Mouse (Mus musculus) liver, embryonic 11.5 days (tissue): Measurements from ENCODE around the gene Ccdc146. TPM values are rescaled to one million over a fixed set of nuclear protein-coding genes. Genes with fewer than 3 reads are reported as not detected.

ENCODE experiments used
- ATAC-seq: fragments of 200-750 bp; cut with Nextera tagmentation; replicated peaks from 2 replicates; pipeline ENCODE4 v1.8.0; 2017; ENCODE audit warnings: moderate number of reproducible peaks, mild to moderate bottlenecking, moderate TSS enrichment, moderate library complexity; ENCODE audit not compliant: low FRiP score
- DNase-seq: peaks from one replicate; pipeline ENCODE4 v3.0.0-alpha.2; 2017; ENCODE audit warnings: low spot score
- H3K27ac ChIP-seq: fragments of 300-500 bp; sonication (generic); 2 replicates; pipeline ENCODE4 v1.5.1; 2014; ENCODE audit warnings: mild to moderate bottlenecking, low read depth, low read length, control low read depth
- H3K27me3 ChIP-seq: fragments of 300-500 bp; sonication (generic); replicated peaks from 2 replicates; pipeline ENCODE4 v1.6.1; 2014; ENCODE audit warnings: low read length, mixed read lengths; ENCODE audit not compliant: control insufficient read depth, insufficient read depth
- H3K36me3 ChIP-seq: fragments of 300-500 bp; sonication (generic); 2 replicates; pipeline ENCODE4 v1.6.1; 2014; ENCODE audit warnings: mild to moderate bottlenecking, low read length, moderate library complexity, mixed read lengths; ENCODE audit not compliant: control insufficient read depth, insufficient read depth
- H3K4me1 ChIP-seq: fragments of 300-500 bp; sonication (generic); replicated peaks from 2 replicates; pipeline ENCODE4 v1.6.1; 2014; ENCODE audit warnings: low read length, mixed read lengths; ENCODE audit not compliant: control insufficient read depth, insufficient read depth
- H3K4me2 ChIP-seq: fragments of 300-500 bp; sonication (generic); 2 replicates; pipeline ENCODE4 v1.6.1; 2014; ENCODE audit warnings: mild to moderate bottlenecking, control low read depth, moderate library complexity
- H3K4me3 ChIP-seq: fragments of 300-500 bp; sonication (generic); 2 replicates; pipeline ENCODE4 v1.5.1; 2014; ENCODE audit warnings: low read depth, low read length, control low read depth
- H3K9ac ChIP-seq: fragments of 300-500 bp; sonication (generic); 2 replicates; pipeline ENCODE4 v1.6.1; 2014; ENCODE audit warnings: low read depth, low read length, control low read depth
- H3K9me3 ChIP-seq: fragments of 300-500 bp; sonication (generic); 2 replicates; pipeline ENCODE4 v1.6.1; 2016; ENCODE audit warnings: low read length, inconsistent platforms, mixed read lengths; ENCODE audit not compliant: control insufficient read depth
- WGBS: fragments of 180-500 bp; shearing (Covaris S2); extraction: QIAGEN DNeasy Blood & Tissue Kit; methylation state at CpG from one replicate; pipeline ENCODE4 v1.1.7; 2014; 5-methylcytosine and 5-hydroxymethylcytosine counted together
- polyA plus RNA-seq: library from polyadenylated mRNA; unstranded; fragments of >200 nt; fragmentation: Nextera tagmentation; extraction: Ambion mirVana; gene quantifications from 2 replicates; pipeline ENCODE4 v1.2.1, GENCODE M21; 2014

Ccdc146 gene
- not detected in 2 replicates for polyA plus RNA-seq

DNA sequence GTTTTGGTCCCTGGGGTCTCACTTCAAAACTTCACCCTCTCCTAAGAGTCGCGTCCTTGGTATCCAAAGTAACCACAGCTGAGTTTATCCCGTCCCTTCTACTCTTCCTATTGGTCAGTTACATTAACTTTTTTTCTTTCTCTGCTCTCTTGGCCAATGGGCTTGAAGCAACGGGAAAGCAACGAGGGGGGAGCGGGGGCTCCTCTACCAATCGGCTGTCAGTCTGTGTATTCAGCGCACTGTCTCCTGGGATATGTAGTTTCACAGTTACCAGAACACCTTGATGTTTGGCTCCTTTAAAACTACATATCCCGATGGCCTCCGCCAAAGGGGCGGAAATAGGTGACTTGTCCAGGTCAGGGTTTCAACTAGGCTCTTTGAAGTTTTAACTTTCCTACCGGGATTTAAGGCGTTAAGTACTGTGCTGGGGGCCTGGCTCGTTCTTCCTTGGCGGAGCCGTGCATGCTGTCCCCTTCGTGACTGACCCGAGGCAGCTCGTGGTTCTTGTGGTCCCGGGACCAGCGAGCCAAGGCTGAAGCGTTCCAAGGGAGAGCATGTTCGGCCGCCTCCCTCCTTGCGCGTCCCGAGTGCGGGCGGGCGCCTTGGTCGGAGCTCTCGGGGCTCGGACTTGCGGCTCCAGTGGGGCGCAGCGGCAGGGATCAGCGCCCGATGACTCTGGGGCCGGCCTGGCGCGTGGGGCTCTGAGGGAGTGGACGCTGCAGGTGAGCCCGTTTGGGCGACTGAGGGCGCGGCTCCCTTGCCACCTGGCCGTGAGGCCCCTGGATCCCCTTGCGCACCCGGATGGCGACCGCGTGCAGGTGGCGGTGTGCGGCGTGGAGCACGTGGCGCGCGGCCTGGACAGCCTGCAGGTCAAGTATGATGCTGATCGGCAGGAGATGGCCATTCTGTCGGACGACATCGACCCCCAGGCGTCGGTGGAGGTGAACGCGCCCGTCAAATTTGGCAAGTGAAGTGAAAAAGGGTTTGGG lies at the start of gene Ccdc146, which contains the start of gene Fam185a:
Ccdc146 (minus strand) TSS at position 64 of the 989 bp plus-strand sequence.
Fam185a (plus strand) TSS at position 345 of the 989 bp plus-strand sequence.
- peak; percentile 100 for ATAC-seq
- no peaks in the 10 kb centered on the region for H3K36me3 ChIP-seq
- peak within 1 kb of the TSS; percentile 96 for H3K4me2 ChIP-seq
- H3K4me1 ChIP-seq = peaks cover 11% of the 10 kb centered on the region
- no peaks in the 10 kb centered on the region for H3K9me3 ChIP-seq
- H3K27me3 ChIP-seq = no peaks in the 10 kb centered on the region
- peak; percentile 83 for DNase-seq
- H3K27ac ChIP-seq = no peak within 1 kb of the TSS; the same call in 1 of the 2 replicates
- under 1% methylated on average over 68 of the region's 68 CpGs for WGBS
- peak within 1 kb of the TSS; percentile 72 for H3K9ac ChIP-seq
- H3K4me3 ChIP-seq = peak within 1 kb of the TSS; percentile 64

DNA sequence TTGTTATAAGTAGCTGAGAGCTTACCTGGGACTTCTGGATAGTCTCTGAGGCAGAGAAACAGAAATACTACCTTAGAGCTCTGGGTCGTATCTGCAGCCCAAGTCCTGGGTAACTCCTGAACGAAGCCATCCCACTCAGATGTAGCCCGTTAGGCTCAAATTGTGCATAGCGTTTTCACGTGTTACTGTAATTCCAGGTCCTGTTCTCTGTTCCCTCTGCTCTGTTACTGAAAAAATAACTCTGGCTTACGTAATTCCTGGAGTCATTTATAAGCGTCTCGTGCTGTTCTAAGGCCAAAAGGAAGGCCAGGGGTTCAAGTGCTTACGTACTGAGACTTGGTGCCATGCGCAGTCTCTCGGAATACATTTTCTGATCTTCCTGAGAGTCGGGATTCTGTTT lies 43.6 kb upstream of the Ccdc146 start:
- no peak overlapping the region for H3K27ac ChIP-seq
- no peak overlapping the region for H3K4me3 ChIP-seq
- H3K27me3 ChIP-seq = no peaks in the 10 kb centered on the region
- DNase-seq = no peak
- H3K9ac ChIP-seq = no peak overlapping the region
- no peaks in the 10 kb centered on the region for H3K36me3 ChIP-seq
- no peaks in the 10 kb centered on the region for H3K4me1 ChIP-seq
- H3K4me2 ChIP-seq = no peak overlapping the region
- H3K9me3 ChIP-seq = no peaks in the 10 kb centered on the region
- WGBS = 94% methylated on average over 12 of the region's 12 CpGs
- ATAC-seq = no peak

DNA sequence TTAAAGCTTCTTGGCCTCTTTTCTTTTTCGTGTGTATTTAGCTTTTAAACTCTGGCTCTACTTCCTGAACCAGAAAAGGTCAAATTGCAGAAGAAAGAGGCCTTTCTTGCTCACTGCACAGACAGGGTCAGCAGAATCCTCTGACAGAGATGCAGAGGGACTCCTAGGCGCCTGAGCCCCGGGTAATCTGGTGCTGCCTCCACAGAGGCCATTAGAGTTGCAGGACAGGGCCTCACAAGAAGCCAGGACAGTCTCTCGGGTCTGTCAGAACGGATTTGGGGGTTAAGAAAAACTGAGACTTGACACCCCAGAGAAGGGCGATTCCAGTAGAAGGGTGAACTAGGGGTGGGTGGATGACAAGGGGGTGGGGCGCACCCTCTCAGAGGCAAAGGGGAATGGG lies 42.9 kb upstream of the Ccdc146 start:
- Histone ChIP-seq H3K4me2 (no peak overlapping the region), H3K4me1 (no peaks in the 10 kb centered on the region), H3K36me3 (no peaks in the 10 kb centered on the region), H3K27me3 (no peaks in the 10 kb centered on the region), H3K9ac (no peak overlapping the region), H3K9me3 (no peaks in the 10 kb centered on the region), H3K4me3 (no peak overlapping the region), H3K27ac (no peak overlapping the region)
- 78% methylated on average over 7 of the region's 7 CpGs for WGBS
- DNase-seq (no peak), ATAC-seq (no peak)

DNA sequence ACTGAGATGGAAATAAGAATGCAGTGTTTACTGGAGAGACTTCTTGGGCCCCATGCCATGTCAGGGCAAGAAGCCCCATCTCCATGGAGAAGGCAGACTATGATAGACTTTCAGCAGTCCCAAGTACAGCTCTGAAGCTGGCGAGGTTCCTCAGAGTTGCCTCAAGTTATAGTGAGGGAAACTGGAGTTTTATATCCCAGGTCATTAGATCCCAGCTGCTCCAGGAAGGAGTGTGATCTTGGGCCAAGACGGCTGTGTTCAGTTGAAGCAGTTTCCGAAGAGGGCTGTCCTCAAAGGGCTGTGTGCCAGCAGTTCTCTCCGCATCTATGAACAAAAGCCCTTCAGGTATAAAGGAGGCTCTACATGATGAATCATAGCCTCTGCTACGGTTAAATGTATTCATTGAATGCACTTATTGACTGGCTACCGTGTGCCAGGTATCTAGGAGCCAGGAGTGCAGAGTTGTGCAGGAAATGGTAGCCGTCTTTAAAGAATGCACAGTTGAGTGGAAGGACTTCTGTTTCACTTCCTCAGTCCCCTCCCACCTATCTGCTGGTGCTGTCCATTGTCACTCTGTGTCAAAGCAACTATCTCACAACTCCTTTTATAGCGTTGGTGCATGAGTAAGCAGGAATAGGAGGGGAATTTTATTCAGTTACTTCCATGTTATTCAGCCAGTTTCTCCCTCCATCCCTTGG lies 16.5 kb upstream of the Ccdc146 start:
- no peaks in the 10 kb centered on the region for H3K36me3 ChIP-seq
- H3K4me3 ChIP-seq = no peak overlapping the region
- no peak overlapping the region for H3K4me2 ChIP-seq
- no peaks in the 10 kb centered on the region for H3K27me3 ChIP-seq
- no peak overlapping the region for H3K27ac ChIP-seq
- H3K4me1 ChIP-seq = no peaks in the 10 kb centered on the region
- ATAC-seq (no peak), DNase-seq (no peak)
- WGBS = 82% methylated on average over 8 of the region's 8 CpGs
- H3K9ac ChIP-seq = no peak overlapping the region
- no peaks in the 10 kb centered on the region for H3K9me3 ChIP-seq

DNA sequence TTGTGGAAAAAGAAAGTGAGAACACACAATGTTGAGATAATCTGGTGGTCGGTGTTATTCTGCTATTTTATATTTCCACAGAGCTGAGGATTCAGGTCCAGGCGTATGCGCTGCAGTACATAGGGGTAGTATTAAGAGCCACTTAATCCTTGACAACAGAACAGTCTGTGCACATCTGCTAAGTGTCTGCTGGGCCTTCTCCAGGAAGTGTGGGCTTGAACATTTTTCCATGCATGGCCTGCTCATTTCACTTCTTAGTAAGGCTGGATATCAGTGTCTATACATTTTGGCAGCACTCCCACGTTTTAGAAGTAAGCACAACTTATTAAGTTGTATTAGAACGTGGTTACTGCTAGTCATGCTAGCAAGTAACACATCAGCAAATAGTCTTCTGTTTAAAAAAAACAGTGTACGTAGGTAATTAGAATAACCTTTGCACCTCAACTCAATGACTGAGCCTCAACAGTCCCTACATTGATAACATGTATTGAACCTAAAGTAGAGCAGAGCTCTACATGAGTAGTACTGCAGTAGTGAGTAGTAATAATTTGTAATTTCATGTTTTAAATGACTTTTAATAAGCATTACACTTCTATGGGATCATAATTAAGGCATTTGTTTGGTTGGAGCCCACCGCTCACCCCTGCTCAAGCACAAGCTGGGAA lies 15.1 kb upstream of the Ccdc146 start:
- H3K4me1 ChIP-seq = no peaks in the 10 kb centered on the region
- DNase-seq = no peak
- H3K9me3 ChIP-seq = no peaks in the 10 kb centered on the region
- no peak overlapping the region for H3K4me3 ChIP-seq
- H3K4me2 ChIP-seq = no peak overlapping the region
- H3K27me3 ChIP-seq = no peaks in the 10 kb centered on the region
- 89% methylated on average over 7 of the region's 7 CpGs for WGBS
- ATAC-seq = no peak
- no peaks in the 10 kb centered on the region for H3K36me3 ChIP-seq
- H3K9ac ChIP-seq = no peak overlapping the region
- H3K27ac ChIP-seq = no peak overlapping the region

DNA sequence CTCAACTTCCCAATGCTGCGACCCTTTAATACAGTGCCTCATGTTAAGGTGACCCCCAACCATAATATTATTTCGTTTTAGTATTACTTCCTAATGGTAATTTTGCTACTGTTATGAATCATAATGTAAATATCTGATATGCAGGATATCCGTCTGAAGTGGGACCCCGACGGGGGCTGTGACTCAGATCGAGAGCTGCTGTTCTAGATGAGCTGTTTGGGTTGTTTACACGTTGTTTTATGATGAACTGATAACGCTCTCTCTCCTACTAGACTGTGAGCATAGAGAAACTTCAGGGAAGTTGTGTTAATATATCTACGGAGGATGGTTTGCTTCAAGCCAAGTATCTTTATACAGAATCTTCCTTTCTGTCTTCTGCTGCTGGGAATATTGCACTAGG lies 14.0 kb upstream of the Ccdc146 start:
- Histone ChIP-seq H3K4me1 (no peaks in the 10 kb centered on the region), H3K4me3 (no peak overlapping the region), H3K9me3 (no peaks in the 10 kb centered on the region), H3K27ac (no peak overlapping the region), H3K27me3 (no peaks in the 10 kb centered on the region), H3K4me2 (no peak overlapping the region), H3K9ac (no peak overlapping the region), H3K36me3 (no peaks in the 10 kb centered on the region)
- ATAC-seq = no peak
- WGBS = 85% methylated on average over 9 of the region's 9 CpGs
- DNase-seq = no peak

DNA sequence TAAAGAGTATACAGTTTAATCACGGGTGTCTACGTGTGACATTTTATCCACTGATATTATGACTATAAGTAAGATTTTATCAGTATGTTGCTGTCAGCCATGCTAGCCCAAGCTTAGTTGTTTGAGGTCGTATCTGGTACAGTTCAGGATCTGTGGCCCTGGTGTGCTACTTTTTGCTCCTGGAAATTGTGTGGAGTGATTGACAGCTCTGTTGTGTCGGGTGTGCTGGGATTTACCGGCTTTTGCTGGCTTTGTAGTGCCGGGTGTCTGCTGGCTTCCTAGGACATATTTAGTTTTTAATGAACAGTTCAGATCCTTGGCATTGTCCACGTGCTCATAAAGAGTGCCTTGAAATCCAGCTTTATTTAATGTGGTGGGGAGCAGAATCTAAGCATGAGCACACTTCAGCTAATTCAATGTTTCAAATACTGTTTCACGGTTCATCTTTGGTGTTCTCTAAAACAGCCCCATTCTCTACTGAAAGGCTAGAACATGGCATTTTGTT lies 12.0 kb upstream of the Ccdc146 start:
- no peaks in the 10 kb centered on the region for H3K9me3 ChIP-seq
- WGBS = 85% methylated on average over 8 of the region's 8 CpGs
- no peak overlapping the region for H3K4me3 ChIP-seq
- DNase-seq = no peak
- H3K9ac ChIP-seq = no peak overlapping the region
- H3K36me3 ChIP-seq = no peaks in the 10 kb centered on the region
- no peaks in the 10 kb centered on the region for H3K4me1 ChIP-seq
- H3K4me2 ChIP-seq = no peak overlapping the region
- no peaks in the 10 kb centered on the region for H3K27me3 ChIP-seq
- no peak for ATAC-seq
- no peak overlapping the region for H3K27ac ChIP-seq

DNA sequence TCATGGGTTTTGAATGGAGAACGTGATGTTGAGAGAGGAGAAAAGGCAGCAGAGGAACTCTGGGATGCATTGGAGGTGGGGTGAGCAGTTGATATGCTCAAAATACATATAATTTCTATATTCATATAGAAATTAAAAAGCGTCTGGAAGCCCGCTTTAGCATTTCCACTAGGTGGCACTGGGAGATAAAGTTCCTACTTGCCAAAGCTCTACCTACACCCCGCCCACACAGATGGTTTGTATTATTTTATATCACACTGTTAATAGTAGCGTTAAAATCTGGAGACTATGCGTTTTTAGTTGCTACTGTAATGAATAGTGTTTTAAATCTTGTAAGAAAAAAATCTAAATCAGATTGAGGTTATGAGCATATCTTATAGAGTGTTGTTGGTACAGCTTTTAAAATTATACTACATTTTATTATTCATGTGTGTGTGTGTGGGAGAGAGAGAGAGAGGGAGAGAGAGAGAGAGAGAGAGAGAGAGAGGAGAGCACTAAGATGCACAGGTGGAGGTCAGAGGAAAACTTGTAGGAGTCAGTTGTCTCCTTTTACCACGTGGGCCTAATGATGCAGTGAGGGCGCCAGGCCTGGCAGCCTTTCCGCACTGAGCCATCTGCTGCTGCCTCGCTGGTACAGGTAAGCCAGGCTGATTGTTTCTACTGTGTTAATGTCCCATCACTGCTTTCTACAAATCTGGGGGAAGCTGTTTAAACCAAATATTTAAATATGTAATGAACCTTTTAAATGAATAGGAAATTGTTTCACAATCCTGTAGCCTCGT lies 9.9 kb upstream of the Ccdc146 start:
- Histone ChIP-seq H3K36me3 (no peaks in the 10 kb centered on the region), H3K4me3 (no peak overlapping the region), H3K4me1 (no peaks in the 10 kb centered on the region), H3K27ac (no peak overlapping the region), H3K4me2 (no peak overlapping the region), H3K9me3 (no peaks in the 10 kb centered on the region), H3K27me3 (no peaks in the 10 kb centered on the region), H3K9ac (no peak overlapping the region)
- 81% methylated on average over 11 of the region's 11 CpGs for WGBS
- DNase-seq = no peak
- no peak for ATAC-seq
